Mouse (Mus musculus): ENCODE results near the gene Col9a2. TPM values are rescaled to one million over a fixed set of nuclear protein-coding genes. Genes with fewer than 3 reads are reported as not detected.

The Col9a2 gene
- polyA plus RNA-seq, 1 experiment from 2014 or later = 8.6 TPM

DNA sequence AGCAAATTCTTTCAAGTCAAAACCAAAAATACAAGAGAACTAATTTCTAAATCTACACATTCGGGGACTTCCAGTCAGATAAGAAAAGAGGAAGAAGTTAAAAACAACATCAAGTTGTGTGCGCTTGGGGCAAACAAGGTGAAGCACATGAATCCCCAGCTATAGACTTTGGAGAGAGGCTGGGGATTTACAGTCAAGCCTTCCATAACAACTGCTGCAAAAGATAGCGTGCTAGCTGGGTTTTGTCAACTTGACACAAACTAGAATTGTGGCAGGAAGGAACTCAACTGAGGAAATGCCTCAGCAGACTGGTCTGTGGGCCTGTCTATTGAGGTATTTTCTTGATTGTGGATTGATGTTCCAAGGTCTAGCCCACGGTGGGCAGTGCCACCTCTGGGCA, 34.5 kb upstream of the Col9a2 start:
- Histone ChIP-seq H3K4me3 (ENCODE audit: low read depth, low read length) (no peak overlapping the region), H3K27ac (ENCODE audit: low read depth) (no peak overlapping the region), H3K4me1 (replicated peaks; ENCODE audit: control insufficient read depth, insufficient read depth, low read length) (peaks cover 36% of the 10 kb centered on the region), H3K9me3 (ENCODE audit: control insufficient read depth, low read length) (no peaks in the 10 kb centered on the region), H3K4me2 (ENCODE audit: low read length) (no peak overlapping the region), H3K36me3 (ENCODE audit: control insufficient read depth, insufficient read depth, low read length) (no peaks in the 10 kb centered on the region), H3K27me3 (replicated peaks; ENCODE audit: control insufficient read depth, insufficient read depth, low read length) (no peaks in the 10 kb centered on the region), H3K9ac (ENCODE audit: low read length) (no peak overlapping the region)
- DNase-seq (ENCODE audit: low spot score) (no peak), ATAC-seq (replicated peaks; ENCODE audit: low FRiP score, low TSS enrichment, low read depth) (no peak)
- 36% methylated on average over 4 of the region's 4 CpGs for WGBS

DNA sequence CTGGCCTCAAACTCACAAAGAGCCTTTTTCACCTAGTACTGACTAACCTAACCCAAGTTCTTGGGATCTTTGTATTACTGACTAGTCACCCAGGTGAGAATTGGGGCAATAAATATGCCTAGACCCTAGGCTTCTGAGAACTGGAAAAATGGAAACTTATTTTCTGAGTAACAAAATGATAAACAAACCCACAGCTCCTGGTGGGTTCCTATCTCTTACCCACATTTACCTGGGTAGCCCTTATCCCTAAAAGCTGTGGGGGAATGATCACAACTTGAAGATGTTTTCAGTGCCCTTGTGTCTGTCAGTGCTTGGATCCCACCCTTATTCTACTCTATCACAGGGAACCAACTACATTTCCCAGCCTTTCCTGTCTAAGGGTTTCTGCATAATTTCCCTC, 32.2 kb upstream of the Col9a2 start:
- Histone ChIP-seq H3K27ac (ENCODE audit: low read depth) (no peak overlapping the region), H3K9me3 (ENCODE audit: control insufficient read depth, low read length) (no peaks in the 10 kb centered on the region), H3K36me3 (ENCODE audit: control insufficient read depth, insufficient read depth, low read length) (no peaks in the 10 kb centered on the region), H3K4me2 (ENCODE audit: low read length) (no peak overlapping the region), H3K4me3 (ENCODE audit: low read depth, low read length) (no peak overlapping the region), H3K9ac (ENCODE audit: low read length) (no peak overlapping the region), H3K4me1 (replicated peaks; ENCODE audit: control insufficient read depth, insufficient read depth, low read length) (peaks cover 30% of the 10 kb centered on the region), H3K27me3 (replicated peaks; ENCODE audit: control insufficient read depth, insufficient read depth, low read length) (no peaks in the 10 kb centered on the region)
- ATAC-seq (replicated peaks; ENCODE audit: low FRiP score, low TSS enrichment, low read depth) (no peak), DNase-seq (ENCODE audit: low spot score) (no peak)

DNA sequence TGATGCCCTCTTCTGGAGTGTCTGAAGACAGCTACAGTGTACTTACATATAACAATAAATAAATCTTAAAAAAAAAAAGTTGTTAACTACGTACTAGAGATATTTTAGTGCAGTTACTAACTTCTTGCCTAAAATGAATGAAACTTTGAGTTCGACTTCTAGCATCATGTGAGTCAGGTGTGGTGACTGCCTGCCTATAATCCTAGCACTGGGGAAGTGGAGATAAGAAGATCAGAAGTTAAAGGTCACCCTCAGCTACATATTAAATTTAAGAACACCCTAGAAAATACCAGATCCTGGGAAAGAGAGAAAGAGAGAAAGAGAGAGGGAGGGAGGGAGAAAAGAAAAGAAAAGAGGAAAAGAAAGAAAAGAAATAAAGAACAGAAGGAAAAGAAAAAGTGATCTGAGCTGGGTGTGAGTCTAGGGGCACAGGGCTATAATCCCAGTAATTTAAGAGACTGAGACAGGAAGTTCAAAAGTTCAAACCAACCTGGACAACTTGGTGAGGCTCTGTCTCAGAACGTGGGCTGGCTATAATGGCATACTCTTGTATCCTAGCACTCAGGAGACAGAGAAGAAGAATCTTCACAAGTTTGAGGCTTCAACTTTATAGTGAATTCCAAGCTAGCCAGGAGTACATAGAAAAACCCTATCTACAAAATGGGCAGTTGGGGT, 31.0 kb upstream of the Col9a2 start:
- Histone ChIP-seq H3K9me3 (ENCODE audit: control insufficient read depth, low read length) (no peaks in the 10 kb centered on the region), H3K9ac (ENCODE audit: low read length) (no peak overlapping the region), H3K4me1 (replicated peaks; ENCODE audit: control insufficient read depth, insufficient read depth, low read length) (peaks cover 20% of the 10 kb centered on the region), H3K4me2 (ENCODE audit: low read length) (no peak overlapping the region), H3K36me3 (ENCODE audit: control insufficient read depth, insufficient read depth, low read length) (no peaks in the 10 kb centered on the region), H3K4me3 (ENCODE audit: low read depth, low read length) (no peak overlapping the region), H3K27ac (ENCODE audit: low read depth) (no peak overlapping the region), H3K27me3 (replicated peaks; ENCODE audit: control insufficient read depth, insufficient read depth, low read length) (no peaks in the 10 kb centered on the region)
- no peak for ATAC-seq (replicated peaks; ENCODE audit: low FRiP score, low TSS enrichment, low read depth)
- 53% methylated on average over 3 of the region's 3 CpGs for WGBS
- no peak for DNase-seq (ENCODE audit: low spot score)

DNA sequence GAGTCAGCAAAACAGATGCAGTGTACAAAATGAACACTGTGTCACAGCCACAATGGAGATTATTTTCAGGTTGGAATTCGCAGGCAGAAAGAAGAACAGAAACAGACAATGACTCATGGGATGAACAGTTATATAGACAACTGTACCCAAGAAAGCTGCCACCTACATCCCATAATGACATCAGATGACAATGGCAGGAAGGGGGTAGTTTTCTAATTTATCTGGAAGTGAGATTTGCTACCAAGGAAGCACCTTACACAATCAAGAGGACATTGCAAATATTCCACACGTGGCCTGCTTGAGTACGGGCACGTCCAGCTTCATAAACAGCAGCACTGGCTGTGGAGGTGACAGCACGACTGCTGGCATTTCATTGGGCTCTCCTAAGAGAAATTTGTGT, 30.0 kb upstream of the Col9a2 start:
- no peaks in the 10 kb centered on the region for H3K27me3 ChIP-seq (replicated peaks; ENCODE audit: control insufficient read depth, insufficient read depth, low read length)
- no peak for DNase-seq (ENCODE audit: low spot score)
- H3K4me3 ChIP-seq (ENCODE audit: low read depth, low read length) = no peak overlapping the region
- no peak overlapping the region for H3K9ac ChIP-seq (ENCODE audit: low read length)
- H3K4me1 ChIP-seq (replicated peaks; ENCODE audit: control insufficient read depth, insufficient read depth, low read length) = peaks cover 13% of the 10 kb centered on the region
- H3K27ac ChIP-seq (ENCODE audit: low read depth) = no peak overlapping the region
- 81% methylated on average over 5 of the region's 5 CpGs for WGBS
- no peak overlapping the region for H3K4me2 ChIP-seq (ENCODE audit: low read length)
- no peaks in the 10 kb centered on the region for H3K9me3 ChIP-seq (ENCODE audit: control insufficient read depth, low read length)
- no peak for ATAC-seq (replicated peaks; ENCODE audit: low FRiP score, low TSS enrichment, low read depth)
- no peaks in the 10 kb centered on the region for H3K36me3 ChIP-seq (ENCODE audit: control insufficient read depth, insufficient read depth, low read length)

DNA sequence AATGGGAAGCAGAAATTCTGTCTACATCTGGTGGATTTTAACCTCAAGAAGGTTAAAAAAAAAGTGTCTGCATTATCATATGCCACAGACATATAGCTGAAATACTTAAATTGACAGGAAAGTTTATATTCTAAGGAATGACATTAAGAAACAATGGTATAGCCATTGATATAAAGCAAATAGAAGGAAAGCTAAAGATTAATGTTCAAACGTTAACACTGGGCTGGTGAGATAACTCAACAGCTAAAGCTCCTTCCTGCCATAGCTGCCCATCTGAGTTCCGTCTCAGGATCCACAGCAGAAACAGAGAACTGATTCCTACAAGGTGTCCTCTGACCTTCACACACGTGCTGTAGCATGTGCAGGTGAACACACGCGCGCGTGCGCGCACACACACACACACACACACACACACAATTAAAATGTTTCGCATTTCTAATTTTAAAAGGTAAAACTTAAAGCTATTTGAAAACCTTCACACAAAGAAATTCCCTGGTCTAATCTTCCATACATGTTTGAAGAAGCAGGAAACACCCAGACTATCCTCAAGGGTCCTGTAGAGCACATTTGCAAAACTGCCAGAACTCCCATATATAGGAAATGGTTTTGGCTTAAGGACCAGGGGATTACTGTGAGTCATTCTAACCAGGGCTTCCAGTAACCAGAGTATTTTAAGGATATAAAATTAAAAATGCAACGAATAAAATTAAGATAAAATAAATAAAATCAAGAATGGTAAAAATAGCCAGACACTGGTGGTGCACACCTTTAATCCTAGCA, 28.2 kb upstream of the Col9a2 start:
- Histone ChIP-seq H3K9me3 (ENCODE audit: control insufficient read depth, low read length) (no peaks in the 10 kb centered on the region), H3K4me3 (ENCODE audit: low read depth, low read length) (no peak overlapping the region), H3K4me1 (replicated peaks; ENCODE audit: control insufficient read depth, insufficient read depth, low read length) (peaks cover 7% of the 10 kb centered on the region), H3K36me3 (ENCODE audit: control insufficient read depth, insufficient read depth, low read length) (no peaks in the 10 kb centered on the region), H3K4me2 (ENCODE audit: low read length) (no peak overlapping the region), H3K9ac (ENCODE audit: low read length) (no peak overlapping the region), H3K27ac (ENCODE audit: low read depth) (no peak overlapping the region), H3K27me3 (replicated peaks; ENCODE audit: control insufficient read depth, insufficient read depth, low read length) (no peaks in the 10 kb centered on the region)
- ATAC-seq (replicated peaks; ENCODE audit: low FRiP score, low TSS enrichment, low read depth) (no peak), DNase-seq (ENCODE audit: low spot score) (no peak)
- WGBS = 79% methylated on average over 11 of the region's 11 CpGs

DNA sequence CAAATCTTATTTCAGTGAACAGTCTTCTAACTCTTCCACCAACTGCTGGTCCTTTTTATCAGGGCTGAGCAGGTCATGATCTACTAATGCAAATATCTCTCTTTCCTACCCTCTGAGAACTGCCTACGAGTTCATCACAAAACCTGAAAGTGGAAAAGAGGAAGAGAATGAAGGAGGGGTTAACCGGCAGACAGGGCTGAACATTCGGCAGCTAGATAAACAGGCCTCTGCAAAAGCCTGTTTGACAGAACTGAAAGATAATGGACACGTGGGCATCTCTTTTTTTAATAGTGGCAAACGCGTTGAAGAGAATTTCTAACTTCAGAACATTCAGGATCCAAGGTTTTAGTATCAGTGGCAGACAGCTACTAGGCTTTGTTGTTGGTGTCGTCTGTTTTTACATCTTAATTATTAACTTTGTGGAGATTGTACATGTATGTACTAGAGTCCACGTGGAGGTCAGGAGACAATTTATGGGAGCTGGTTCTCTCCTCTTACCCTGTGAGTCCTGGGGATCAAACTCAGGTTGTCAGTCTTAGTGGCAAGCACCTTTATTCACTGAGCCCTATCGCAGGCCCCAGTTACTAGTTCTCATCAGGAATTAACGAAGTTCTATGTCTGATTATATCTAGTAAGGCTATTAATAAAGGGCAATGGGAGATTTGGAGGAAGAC, 24.5 kb upstream of the Col9a2 start:
- 59% methylated on average over 10 of the region's 10 CpGs for WGBS
- DNase-seq (ENCODE audit: low spot score) = no peak
- Histone ChIP-seq H3K27ac (ENCODE audit: low read depth) (no peak overlapping the region), H3K36me3 (ENCODE audit: control insufficient read depth, insufficient read depth, low read length) (no peaks in the 10 kb centered on the region), H3K27me3 (replicated peaks; ENCODE audit: control insufficient read depth, insufficient read depth, low read length) (no peaks in the 10 kb centered on the region), H3K9me3 (ENCODE audit: control insufficient read depth, low read length) (no peaks in the 10 kb centered on the region), H3K4me1 (replicated peaks; ENCODE audit: control insufficient read depth, insufficient read depth, low read length) (peaks cover 7% of the 10 kb centered on the region; the same call in 1 of the 2 replicates), H3K4me3 (ENCODE audit: low read depth, low read length) (no peak overlapping the region), H3K9ac (ENCODE audit: low read length) (no peak overlapping the region), H3K4me2 (ENCODE audit: low read length) (no peak overlapping the region)
- ATAC-seq (replicated peaks; ENCODE audit: low FRiP score, low TSS enrichment, low read depth) = no peak

DNA sequence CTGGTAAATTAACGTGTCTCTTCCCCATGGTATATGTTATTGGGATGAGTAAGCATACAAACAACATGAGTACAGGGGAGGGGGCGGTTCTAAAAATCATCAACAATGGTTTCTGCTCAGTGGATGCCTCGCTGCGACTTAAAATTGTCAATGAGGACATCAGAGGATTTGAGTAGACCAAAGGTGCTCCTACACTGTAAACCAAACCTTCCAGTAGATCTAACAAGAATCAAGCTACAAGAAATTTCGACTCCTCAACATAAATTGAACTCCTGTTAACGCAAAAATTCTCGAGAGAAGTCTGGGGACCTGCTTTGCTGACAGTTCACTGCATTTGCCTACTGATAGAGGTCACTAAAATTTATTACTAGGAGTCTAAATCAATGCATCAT, 23.9 kb upstream of the Col9a2 start:
- DNase-seq (ENCODE audit: low spot score) (no peak), ATAC-seq (replicated peaks; ENCODE audit: low FRiP score, low TSS enrichment, low read depth) (no peak)
- peak overlapping the region; percentile 79; the same call in 1 of the 2 replicates for H3K4me2 ChIP-seq (ENCODE audit: low read length)
- H3K4me3 ChIP-seq (ENCODE audit: low read depth, low read length) = no peak overlapping the region
- H3K36me3 ChIP-seq (ENCODE audit: control insufficient read depth, insufficient read depth, low read length) = no peaks in the 10 kb centered on the region
- no peaks in the 10 kb centered on the region for H3K9me3 ChIP-seq (ENCODE audit: control insufficient read depth, low read length)
- no peak overlapping the region for H3K27ac ChIP-seq (ENCODE audit: low read depth)
- peaks cover 7% of the 10 kb centered on the region; the same call in 1 of the 2 replicates for H3K4me1 ChIP-seq (replicated peaks; ENCODE audit: control insufficient read depth, insufficient read depth, low read length)
- no peak overlapping the region for H3K9ac ChIP-seq (ENCODE audit: low read length)
- no peaks in the 10 kb centered on the region for H3K27me3 ChIP-seq (replicated peaks; ENCODE audit: control insufficient read depth, insufficient read depth, low read length)
- whole genome bisulfite sequencing = 81% methylated on average over 7 of the region's 7 CpGs

DNA sequence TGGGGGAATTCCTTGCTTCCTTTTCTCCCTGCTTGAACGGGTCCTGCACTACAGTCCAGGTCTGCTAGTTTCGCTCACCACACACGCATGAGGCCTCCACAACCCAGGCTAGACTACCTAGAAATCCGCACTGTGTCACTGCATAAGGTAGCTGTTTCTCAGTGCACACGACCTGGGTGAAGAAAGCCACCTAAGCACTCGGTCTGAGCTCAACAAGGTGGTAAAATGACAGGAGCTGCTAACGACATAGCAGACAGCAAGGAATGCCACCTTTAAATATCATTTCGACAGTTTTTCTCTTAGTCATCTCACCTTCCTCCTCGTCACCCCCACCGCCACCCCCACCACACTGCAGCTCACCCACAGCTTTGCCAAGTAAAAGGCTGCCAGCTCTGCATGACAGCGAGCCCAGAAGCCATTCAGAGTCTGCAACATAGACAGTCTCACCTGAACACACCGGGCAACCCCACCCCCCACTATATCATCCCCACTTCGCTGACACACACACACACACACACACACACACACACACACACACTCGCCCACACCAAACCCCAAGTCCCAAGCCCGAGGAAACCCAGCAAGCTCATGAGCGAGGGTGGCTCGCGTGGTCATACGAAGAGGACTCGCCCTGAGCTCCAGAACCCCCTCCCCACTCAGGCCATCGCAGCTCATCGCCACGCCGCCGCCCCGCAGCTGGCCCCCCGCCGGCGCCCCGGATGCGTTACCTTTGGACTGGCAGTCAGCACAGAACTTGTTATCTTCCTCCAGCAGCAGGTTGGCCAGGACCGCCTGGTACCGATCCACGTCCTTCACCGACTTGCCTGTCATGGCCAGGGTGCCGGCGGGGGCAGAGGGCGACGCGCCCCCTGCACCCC, 22.9 kb upstream of the Col9a2 start:
- no peaks in the 10 kb centered on the region for H3K36me3 ChIP-seq (ENCODE audit: control insufficient read depth, insufficient read depth, low read length)

More for the DNA sequence above, 22.9 kb upstream of the Col9a2 start:
- H3K4me1 ChIP-seq (replicated peaks; ENCODE audit: control insufficient read depth, insufficient read depth, low read length) = peaks cover 7% of the 10 kb centered on the region; the same call in 1 of the 2 replicates
- H3K9ac ChIP-seq (ENCODE audit: low read length) = peak overlapping the region; percentile 80
- no peaks in the 10 kb centered on the region for H3K9me3 ChIP-seq (ENCODE audit: control insufficient read depth, low read length)
- DNase-seq (ENCODE audit: low spot score) = peak; percentile 77
- peak overlapping the region; percentile 79 for H3K4me2 ChIP-seq (ENCODE audit: low read length)
- peak overlapping the region; percentile 98 for H3K4me3 ChIP-seq (ENCODE audit: low read depth, low read length)
- 6% methylated on average over 40 of the region's 40 CpGs for WGBS
- no peaks in the 10 kb centered on the region for H3K27me3 ChIP-seq (replicated peaks; ENCODE audit: control insufficient read depth, insufficient read depth, low read length)
- H3K27ac ChIP-seq (ENCODE audit: low read depth) = peak overlapping the region; percentile 57; the same call in 1 of the 2 replicates
- peak; percentile 22 for ATAC-seq (replicated peaks; ENCODE audit: low FRiP score, low TSS enrichment, low read depth)
